Mouse (Mus musculus): ENCODE data around the gene Spata21. TPM values are rescaled to one million over a fixed set of nuclear protein-coding genes. Genes with fewer than 3 reads are reported as not detected.

The Spata21 gene
- 0.39 TPM in 1 of 2 replicates, not detected in the other for polyA plus RNA-seq (2015; fragmentation: Nextera tagmentation; extraction: Ambion mirVana)

- H3K4me1 ChIP-seq (ENCODE audit: control insufficient read depth, insufficient read depth, low read length) = no peaks in the 10 kb centered on the region
Observed at GRCm38 (mm10) chr4:141088033-141088432, at the start of gene Spata21. TSS of gene Spata21 (plus strand) at chr4:141088333.

GRCm38 (mm10) chr4:141041117-141041516 lies 47.0 kb upstream of the Spata21 start:
- 64% methylated on average over 12 of the region's 12 CpGs for WGBS
- Histone ChIP-seq H3K36me3 (ENCODE audit: control insufficient read depth, insufficient read depth, low read length) (peaks cover 10% of the 10 kb centered on the region), H3K9me3 (replicated peaks; ENCODE audit: control insufficient read depth, low read length, poor library complexity, severe bottlenecking) (no peaks in the 10 kb centered on the region)

More at GRCm38 (mm10) chr4:141088033-141088432, at the start of gene Spata21:
- no peak for ATAC-seq
- WGBS = 67% methylated on average over 6 of the region's 6 CpGs
- H3K36me3 ChIP-seq (ENCODE audit: control insufficient read depth, insufficient read depth, low read length) = no peaks in the 10 kb centered on the region
- H3K27ac ChIP-seq (ENCODE audit: low read length) = no peak within 1 kb of the TSS
- H3K4me3 ChIP-seq (ENCODE audit: low read depth, low read length) = no peak within 1 kb of the TSS
- no peak within 1 kb of the TSS for H3K9ac ChIP-seq (ENCODE audit: low read depth, low read length)
- no peak within 1 kb of the TSS for H3K4me2 ChIP-seq (ENCODE audit: low read length)
- no peaks in the 10 kb centered on the region for H3K9me3 ChIP-seq (replicated peaks; ENCODE audit: control insufficient read depth, low read length, poor library complexity, severe bottlenecking)
- H3K27me3 ChIP-seq (ENCODE audit: control insufficient read depth, insufficient read depth, low read depth, low read length) = no peaks in the 10 kb centered on the region

GRCm38 (mm10) chr4:141044816-141045215 lies 43.3 kb upstream of the Spata21 start:
- Histone ChIP-seq H3K4me1 (ENCODE audit: control insufficient read depth, insufficient read depth, low read length) (peaks cover 26% of the 10 kb centered on the region), H3K4me3 (ENCODE audit: low read depth, low read length) (no peak overlapping the region), H3K9me3 (replicated peaks; ENCODE audit: control insufficient read depth, low read length, poor library complexity, severe bottlenecking) (no peaks in the 10 kb centered on the region), H3K27ac (ENCODE audit: low read length) (0 out of 2 replicates have a peak overlapping the region, but pooled peaks have one; percentile 9), H3K27me3 (ENCODE audit: control insufficient read depth, insufficient read depth, low read depth, low read length) (no peaks in the 10 kb centered on the region), H3K36me3 (ENCODE audit: control insufficient read depth, insufficient read depth, low read length) (peaks cover 7% of the 10 kb centered on the region), H3K4me2 (ENCODE audit: low read length) (no peak overlapping the region), H3K9ac (ENCODE audit: low read depth, low read length) (no peak overlapping the region)
- ATAC-seq = no peak
- 13% methylated on average over 8 of the region's 8 CpGs for WGBS

More at GRCm38 (mm10) chr4:141041117-141041516, 47.0 kb upstream of the Spata21 start:
- Histone ChIP-seq H3K4me2 (ENCODE audit: low read length) (no peak overlapping the region), H3K9ac (ENCODE audit: low read depth, low read length) (no peak overlapping the region), H3K4me3 (ENCODE audit: low read depth, low read length) (no peak overlapping the region), H3K4me1 (ENCODE audit: control insufficient read depth, insufficient read depth, low read length) (0 out of 2 replicates have a peak, but pooled peaks cover 4% of the 10 kb centered on the region), H3K27ac (ENCODE audit: low read length) (no peak overlapping the region), H3K27me3 (ENCODE audit: control insufficient read depth, insufficient read depth, low read depth, low read length) (no peaks in the 10 kb centered on the region)
- ATAC-seq = no peak

GRCm38 (mm10) chr4:141048810-141049475 lies 39.2 kb upstream of the Spata21 start:
- Histone ChIP-seq H3K4me1 (ENCODE audit: control insufficient read depth, insufficient read depth, low read length) (peaks cover 49% of the 10 kb centered on the region), H3K27me3 (ENCODE audit: control insufficient read depth, insufficient read depth, low read depth, low read length) (no peaks in the 10 kb centered on the region), H3K27ac (ENCODE audit: low read length) (peak overlapping the region; percentile 97), H3K36me3 (ENCODE audit: control insufficient read depth, insufficient read depth, low read length) (0 out of 2 replicates have a peak, but pooled peaks cover 3% of the 10 kb centered on the region), H3K9me3 (replicated peaks; ENCODE audit: control insufficient read depth, low read length, poor library complexity, severe bottlenecking) (no peaks in the 10 kb centered on the region), H3K9ac (ENCODE audit: low read depth, low read length) (peak overlapping the region; percentile 59), H3K4me2 (ENCODE audit: low read length) (peak overlapping the region; percentile 45), H3K4me3 (ENCODE audit: low read depth, low read length) (peak overlapping the region; percentile 3; the same call in 1 of the 2 replicates)
- peak; percentile 27 for ATAC-seq
- WGBS = 18% methylated on average over 17 of the region's 17 CpGs

- Histone ChIP-seq H3K36me3 (ENCODE audit: control insufficient read depth, insufficient read depth, low read length) (0 out of 2 replicates have a peak, but pooled peaks cover 3% of the 10 kb centered on the region), H3K9ac (ENCODE audit: low read depth, low read length) (peak overlapping the region; percentile 59), H3K4me2 (ENCODE audit: low read length) (peak overlapping the region; percentile 45), H3K27me3 (ENCODE audit: control insufficient read depth, insufficient read depth, low read depth, low read length) (no peaks in the 10 kb centered on the region), H3K9me3 (replicated peaks; ENCODE audit: control insufficient read depth, low read length, poor library complexity, severe bottlenecking) (no peaks in the 10 kb centered on the region), H3K4me3 (ENCODE audit: low read depth, low read length) (0 out of 2 replicates have a peak overlapping the region, but pooled peaks have one; percentile 3), H3K27ac (ENCODE audit: low read length) (peak overlapping the region; percentile 97), H3K4me1 (ENCODE audit: control insufficient read depth, insufficient read depth, low read length) (peaks cover 54% of the 10 kb centered on the region)
- peak; percentile 65 for ATAC-seq
- WGBS = 13% methylated on average over 4 of the region's 4 CpGs
Observed at GRCm38 (mm10) chr4:141049476-141049835, 38.7 kb upstream of the Spata21 start.

- Histone ChIP-seq H3K4me1 (ENCODE audit: control insufficient read depth, insufficient read depth, low read length) (peaks cover 45% of the 10 kb centered on the region), H3K4me2 (ENCODE audit: low read length) (peak overlapping the region; percentile 58), H3K27ac (ENCODE audit: low read length) (peak overlapping the region; percentile 89), H3K4me3 (ENCODE audit: low read depth, low read length) (no peak overlapping the region), H3K36me3 (ENCODE audit: control insufficient read depth, insufficient read depth, low read length) (no peaks in the 10 kb centered on the region), H3K9ac (ENCODE audit: low read depth, low read length) (peak overlapping the region; percentile 37), H3K9me3 (replicated peaks; ENCODE audit: control insufficient read depth, low read length, poor library complexity, severe bottlenecking) (no peaks in the 10 kb centered on the region), H3K27me3 (ENCODE audit: control insufficient read depth, insufficient read depth, low read depth, low read length) (no peaks in the 10 kb centered on the region)
- WGBS = 74% methylated on average over 12 of the region's 12 CpGs
- ATAC-seq = no peak
Observed at GRCm38 (mm10) chr4:141052442-141052841, 35.7 kb upstream of the Spata21 start.

- 11% methylated on average over 8 of the region's 8 CpGs for WGBS
- H3K36me3 ChIP-seq (ENCODE audit: control insufficient read depth, insufficient read depth, low read length) = no peaks in the 10 kb centered on the region
- H3K27ac ChIP-seq (ENCODE audit: low read length) = peak overlapping the region; percentile 89
- H3K9ac ChIP-seq (ENCODE audit: low read depth, low read length) = peak overlapping the region; percentile 63
- peak overlapping the region; percentile 24 for H3K4me3 ChIP-seq (ENCODE audit: low read depth, low read length)
- peaks cover 45% of the 10 kb centered on the region for H3K4me1 ChIP-seq (ENCODE audit: control insufficient read depth, insufficient read depth, low read length)
- H3K27me3 ChIP-seq (ENCODE audit: control insufficient read depth, insufficient read depth, low read depth, low read length) = no peaks in the 10 kb centered on the region
- no peak for ATAC-seq
- no peaks in the 10 kb centered on the region for H3K9me3 ChIP-seq (replicated peaks; ENCODE audit: control insufficient read depth, low read length, poor library complexity, severe bottlenecking)
- H3K4me2 ChIP-seq (ENCODE audit: low read length) = peak overlapping the region; percentile 58
Observed at GRCm38 (mm10) chr4:141053138-141053537, 35.0 kb upstream of the Spata21 start.

- H3K27me3 ChIP-seq (ENCODE audit: control insufficient read depth, insufficient read depth, low read depth, low read length) = no peaks in the 10 kb centered on the region
- no peaks in the 10 kb centered on the region for H3K36me3 ChIP-seq (ENCODE audit: control insufficient read depth, insufficient read depth, low read length)
- H3K4me2 ChIP-seq (ENCODE audit: low read length) = peak overlapping the region; percentile 58
- H3K9ac ChIP-seq (ENCODE audit: low read depth, low read length) = peak overlapping the region; percentile 63
- no peaks in the 10 kb centered on the region for H3K9me3 ChIP-seq (replicated peaks; ENCODE audit: control insufficient read depth, low read length, poor library complexity, severe bottlenecking)
- peak; percentile 55 for ATAC-seq
- 6% methylated on average over 17 of the region's 17 CpGs for WGBS
- H3K27ac ChIP-seq (ENCODE audit: low read length) = peak overlapping the region; percentile 89
- peak overlapping the region; percentile 24 for H3K4me3 ChIP-seq (ENCODE audit: low read depth, low read length)
- peaks cover 40% of the 10 kb centered on the region for H3K4me1 ChIP-seq (ENCODE audit: control insufficient read depth, insufficient read depth, low read length)
Observed at GRCm38 (mm10) chr4:141053568-141054161, 34.5 kb upstream of the Spata21 start.

- Histone ChIP-seq H3K9me3 (replicated peaks; ENCODE audit: control insufficient read depth, low read length, poor library complexity, severe bottlenecking) (no peaks in the 10 kb centered on the region), H3K4me2 (ENCODE audit: low read length) (no peak overlapping the region), H3K9ac (ENCODE audit: low read depth, low read length) (no peak overlapping the region), H3K27me3 (ENCODE audit: control insufficient read depth, insufficient read depth, low read depth, low read length) (no peaks in the 10 kb centered on the region), H3K4me1 (ENCODE audit: control insufficient read depth, insufficient read depth, low read length) (peaks cover 31% of the 10 kb centered on the region), H3K27ac (ENCODE audit: low read length) (no peak overlapping the region), H3K4me3 (ENCODE audit: low read depth, low read length) (no peak overlapping the region), H3K36me3 (ENCODE audit: control insufficient read depth, insufficient read depth, low read length) (no peaks in the 10 kb centered on the region)
- no peak for ATAC-seq
- WGBS = 94% methylated on average over 10 of the region's 10 CpGs
Observed at GRCm38 (mm10) chr4:141056970-141057369, 31.2 kb upstream of the Spata21 start.

Data from midbrain, embryonic 16.5 days (tissue).